Mouse (Mus musculus) olfactory bulb, adult 2 months (tissue): ENCODE results near the gene Ctnna3. TPM values are rescaled to one million over a fixed set of nuclear protein-coding genes. Genes with fewer than 3 reads are reported as not detected.

Experiments
- H3K27ac ChIP-seq: fragments of 200-500 bp; 2 replicates; pipeline ENCODE4 v1.5.1; 2012; ENCODE audit warnings: low read depth, low read length; ENCODE audit not compliant: insufficient read depth
- H3K4me1 ChIP-seq: fragments of 200-500 bp; 2 replicates; pipeline ENCODE4 v1.6.1; 2012; ENCODE audit warnings: low read length; ENCODE audit not compliant: control insufficient read depth, insufficient read depth
- H3K4me3 ChIP-seq: fragments of 200-500 bp; 2 replicates; pipeline ENCODE4 v1.5.1; 2012; ENCODE audit warnings: mild to moderate bottlenecking, low read depth, low read length, moderate library complexity; ENCODE audit not compliant: insufficient read depth
- CTCF ChIP-seq: fragments of 200-500 bp; IDR thresholded peaks from 2 replicates; pipeline ENCODE4 v1.5.1; 2012; ENCODE audit warnings: low read depth, mild to moderate bottlenecking, low read length, moderate library complexity; ENCODE audit not compliant: insufficient read depth
- POLR2A ChIP-seq: fragments of 200-500 bp; IDR thresholded peaks from 2 replicates; pipeline ENCODE4 v1.6.1; 2012; ENCODE audit warnings: mild to moderate bottlenecking, low read depth, low read length, moderate library complexity; ENCODE audit not compliant: insufficient read depth
- WGBS: fragments of 180-500 bp; shearing (Covaris S2); methylation state at CpG from one replicate; pipeline ENCODE4 v1.1.7; 2018; 5-methylcytosine and 5-hydroxymethylcytosine counted together
- polyA plus RNA-seq: library from polyadenylated mRNA; stranded (reverse); fragments of >200 nt; gene quantifications from 2 replicates; pipeline ENCODE4 v1.2.4, GENCODE M21; 2012; ENCODE audit warnings: low replicate concordance; ENCODE audit not compliant: missing spikeins, insufficient read depth, insufficient read length

Ctnna3 gene
- polyA plus RNA-seq, 1 experiment = not detected

DNA sequence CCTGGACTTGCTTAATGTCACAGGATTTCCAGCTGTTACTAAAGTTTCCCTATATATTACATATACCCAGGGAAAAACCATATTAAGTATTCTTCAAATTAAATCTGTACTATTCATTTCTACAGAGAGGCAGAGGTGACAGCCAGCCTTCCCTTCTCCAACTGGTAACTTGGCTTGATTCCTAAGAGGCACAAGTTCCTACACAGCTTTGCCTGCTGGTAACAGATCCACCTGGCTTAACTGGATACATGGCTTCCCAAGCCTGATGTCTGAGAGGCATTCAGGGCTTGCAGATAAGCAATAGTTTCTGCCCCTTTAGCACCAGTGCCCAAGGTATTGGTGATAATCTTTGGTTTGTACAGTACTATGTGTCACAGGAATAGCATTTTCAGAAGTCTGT, 470.0 kb downstream of the Ctnna3 start:
- Histone ChIP-seq H3K4me1 (no peaks in the 10 kb centered on the region), H3K4me3 (no peak overlapping the region), H3K27ac (no peak overlapping the region)
- no peak for TF ChIP-seq POLR2A
- no peak for TF ChIP-seq CTCF

DNA sequence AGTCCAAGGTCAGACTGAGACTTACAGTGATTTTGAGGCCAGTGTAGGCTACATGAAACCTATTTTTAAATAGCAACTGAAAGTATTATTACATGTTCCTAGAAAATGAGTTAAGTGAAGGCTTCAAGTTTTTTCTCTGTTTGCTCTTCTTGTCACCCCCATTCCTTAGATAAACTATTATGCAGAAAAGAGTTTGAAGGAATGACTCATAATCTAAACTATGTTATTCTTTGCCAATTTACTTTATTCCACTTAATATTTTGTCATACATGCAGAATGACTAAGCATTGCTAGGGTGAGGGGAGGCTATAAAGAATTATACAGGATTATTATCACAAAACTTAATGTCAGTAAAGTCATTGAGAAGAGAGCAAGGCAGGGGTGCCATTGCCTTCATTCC, 479.0 kb downstream of the Ctnna3 start:
- Histone ChIP-seq H3K4me3 (no peak overlapping the region), H3K27ac (no peak overlapping the region), H3K4me1 (no peaks in the 10 kb centered on the region)
- TF ChIP-seq CTCF (no peak), POLR2A (no peak)

DNA sequence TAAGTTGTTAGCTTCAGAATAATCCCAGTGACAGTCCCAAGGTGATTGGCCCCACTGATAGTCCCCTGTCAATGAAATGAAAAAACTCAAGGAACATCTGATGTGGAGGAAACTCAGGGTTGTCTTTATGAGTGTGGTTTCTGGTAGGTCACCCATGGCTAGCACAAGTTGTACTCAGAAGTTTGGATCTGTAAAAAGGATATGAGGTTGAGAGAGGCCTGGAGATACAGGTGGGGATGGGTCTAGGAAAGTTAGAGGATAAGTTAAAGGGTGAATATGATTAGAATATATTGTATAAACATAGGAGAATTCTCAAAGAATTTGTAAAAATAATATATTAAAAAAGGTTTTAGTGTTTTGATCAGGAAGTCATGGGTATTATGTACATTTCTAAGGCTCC, 497.4 kb downstream of the Ctnna3 start, which contains the start of gene Gm10118:
TSS of gene Gm10118 (minus strand) at position 101 of the 400 bp plus-strand sequence.
- TF ChIP-seq CTCF = no peak
- TF ChIP-seq POLR2A = no peak

GRCm38 (mm10) chr10:63933946-63934345, 504.0 kb downstream of the Ctnna3 start:
- 78% methylated on average over 5 of the region's 5 CpGs for WGBS
- Histone ChIP-seq H3K4me1 (0 out of 2 replicates have a peak, but pooled peaks cover 2% of the 10 kb centered on the region), H3K4me3 (no peak overlapping the region), H3K27ac (no peak overlapping the region)
- TF ChIP-seq CTCF = no peak
- no peak for TF ChIP-seq POLR2A

More for the DNA sequence above, 497.4 kb downstream of the Ctnna3 start, which contains the start of gene Gm10118:
- Histone ChIP-seq H3K4me3 (no peak within 1 kb of the TSS), H3K4me1 (0 out of 2 replicates have a peak, but pooled peaks cover 2% of the 10 kb centered on the region), H3K27ac (no peak within 1 kb of the TSS)

- H3K4me1 ChIP-seq = no peaks in the 10 kb centered on the region
- TF ChIP-seq POLR2A (no peak), CTCF (no peak)
- no peak overlapping the region for H3K27ac ChIP-seq
- WGBS = 93% methylated on average over 3 of the region's 3 CpGs
- H3K4me3 ChIP-seq = no peak overlapping the region
Measured at GRCm38 (mm10) chr10:63945534-63945933, 515.6 kb downstream of the Ctnna3 start.

GRCm38 (mm10) chr10:63947266-63947665, 517.4 kb downstream of the Ctnna3 start:
- H3K27ac ChIP-seq = no peak overlapping the region
- 56% methylated on average over 4 of the region's 4 CpGs for WGBS

DNA sequence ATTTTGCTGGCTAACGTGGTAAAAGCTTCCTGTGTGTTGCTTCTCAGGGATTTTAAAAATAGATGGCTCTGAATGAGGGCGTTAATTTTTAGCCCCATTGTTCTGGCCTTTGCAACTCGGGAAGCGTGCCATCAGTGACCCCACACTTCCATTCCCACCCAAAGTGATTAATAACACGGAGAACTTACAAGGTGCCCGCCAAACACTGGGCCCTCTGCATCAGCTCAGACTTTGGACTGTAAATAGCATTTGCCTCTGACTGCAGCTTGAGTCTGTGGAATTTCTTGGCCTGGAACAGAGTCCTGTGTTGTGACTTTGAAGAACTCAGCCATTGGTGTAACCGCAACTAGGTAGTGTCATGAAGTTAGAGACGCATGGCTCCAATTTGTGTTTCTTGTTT, 521.0 kb downstream of the Ctnna3 start:
- peaks cover 8% of the 10 kb centered on the region; the same call in 1 of the 2 replicates for H3K4me1 ChIP-seq
- H3K27ac ChIP-seq = no peak overlapping the region
- WGBS = 53% methylated on average over 8 of the region's 8 CpGs
- H3K4me3 ChIP-seq = no peak overlapping the region
- TF ChIP-seq POLR2A = no peak
- TF ChIP-seq CTCF = no peak

More at GRCm38 (mm10) chr10:63947266-63947665, 517.4 kb downstream of the Ctnna3 start:
- peaks cover 5% of the 10 kb centered on the region; the same call in 1 of the 2 replicates for H3K4me1 ChIP-seq
- TF ChIP-seq CTCF = no peak
- TF ChIP-seq POLR2A = no peak
- H3K4me3 ChIP-seq = no peak overlapping the region

GRCm38 (mm10) chr10:63951481-63951880, 521.6 kb downstream of the Ctnna3 start:
- H3K27ac ChIP-seq = no peak overlapping the region
- H3K4me1 ChIP-seq = peaks cover 11% of the 10 kb centered on the region
- 82% methylated on average over 1 of the region's 1 CpGs for whole genome bisulfite sequencing
- H3K4me3 ChIP-seq = no peak overlapping the region
- TF ChIP-seq CTCF (no peak), POLR2A (no peak)

DNA sequence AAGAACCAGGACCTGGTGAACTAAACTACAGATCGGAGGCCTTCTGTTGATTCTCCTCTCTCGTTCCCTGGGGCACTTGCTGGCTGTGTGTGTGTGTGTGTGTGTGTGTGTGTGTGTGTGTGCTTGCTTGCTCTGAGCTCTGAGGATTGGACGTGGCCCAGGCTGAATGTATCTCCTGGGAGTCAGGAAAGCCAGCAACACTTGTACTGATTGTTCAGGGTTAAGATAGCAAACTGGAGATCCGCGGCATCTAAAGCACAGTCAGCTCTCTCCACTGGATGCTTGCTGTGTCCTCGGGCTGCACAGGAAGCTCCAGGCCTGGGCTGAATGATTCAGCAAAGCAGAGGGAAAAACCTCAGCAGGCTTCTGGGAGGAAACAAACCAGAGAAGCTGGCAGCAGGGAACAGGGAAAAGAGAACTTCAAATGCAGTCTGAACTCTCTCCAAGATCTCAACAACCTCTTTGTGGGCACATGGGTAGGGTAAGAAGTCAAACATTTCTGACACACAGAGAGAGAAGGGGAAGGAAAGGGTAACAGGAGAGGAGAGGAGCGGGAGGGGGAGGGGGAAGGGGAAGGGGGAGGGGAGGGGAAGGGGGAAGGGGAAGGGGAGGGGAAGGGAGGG, 524.5 kb downstream of the Ctnna3 start:
- peaks cover 11% of the 10 kb centered on the region for H3K4me1 ChIP-seq
- WGBS = 27% methylated on average over 6 of the region's 7 CpGs
- no peak overlapping the region for H3K27ac ChIP-seq
- H3K4me3 ChIP-seq = no peak overlapping the region
- TF ChIP-seq POLR2A (no peak), CTCF (no peak)
